Mouse (Mus musculus) thymus, postnatal 36 days (tissue): ENCODE measurements at regions not wholly inside any gene's neighbourhood (a gene's known extent, or its start where the extent isn't known, plus 50 kb on each side); places are given as distances from the start of the nearest gene placed in this dataset.

Experiments used
- DNase-seq, 2 experiments: peaks; one replicate each; pipeline ENCODE4 v3.0.0; 2022; ENCODE audit warnings: mixed read lengths in 2 of 2

GRCm38 (mm10) chr1:88813200-88813599 is 111.2 kb upstream of the Arl4c start:
- DNase-seq, result no peak

GRCm38 (mm10) chr1:88816376-88816945 is 114.4 kb upstream of the Arl4c start:
- no peak for DNase-seq

- DNase-seq, result no peak
Observed at GRCm38 (mm10) chr1:88825215-88825614, 123.2 kb upstream of the Arl4c start.

GRCm38 (mm10) chr1:88838661-88839274 is 136.7 kb upstream of the Arl4c start:
- DNase-seq, result no peak

- no peak for DNase-seq
Observed at GRCm38 (mm10) chr1:88839407-88839976, 137.5 kb upstream of the Arl4c start.

- no peak for DNase-seq
Observed at GRCm38 (mm10) chr1:88839977-88840628, 138.1 kb upstream of the Arl4c start.

- DNase-seq, result no peak
Observed at GRCm38 (mm10) chr1:88840991-88841592, 139.1 kb upstream of the Arl4c start.

- no peak for DNase-seq
Observed at GRCm38 (mm10) chr1:88847333-88848091, 145.5 kb upstream of the Arl4c start.

- DNase-seq, result no peak
Observed at GRCm38 (mm10) chr1:88848246-88848645, 146.2 kb upstream of the Arl4c start.

GRCm38 (mm10) chr1:88849421-88849820 is 147.4 kb upstream of the Arl4c start:
- DNase-seq, result no peak

- DNase-seq, result no peak
Observed at GRCm38 (mm10) chr1:88851931-88852330, 149.9 kb upstream of the Arl4c start.

- DNase-seq, result no peak
Observed at GRCm38 (mm10) chr1:88860871-88861589, 159.0 kb upstream of the Arl4c start.

- DNase-seq, result no peak
Observed at GRCm38 (mm10) chr1:88861590-88861935, 159.5 kb upstream of the Arl4c start.

GRCm38 (mm10) chr1:88865436-88865835 is 163.4 kb upstream of the Arl4c start:
- no peak for DNase-seq

GRCm38 (mm10) chr1:88866571-88866970 is 164.6 kb upstream of the Arl4c start:
- DNase-seq, result no peak

- DNase-seq, result no peak
Observed at GRCm38 (mm10) chr1:88867138-88867537, 165.1 kb upstream of the Arl4c start.

GRCm38 (mm10) chr1:88869885-88870284 is 167.9 kb upstream of the Arl4c start:
- DNase-seq, result no peak

GRCm38 (mm10) chr1:88875356-88875755 is 173.3 kb upstream of the Arl4c start:
- no peak for DNase-seq

GRCm38 (mm10) chr1:88877441-88877840 is 175.4 kb upstream of the Arl4c start:
- no peak for DNase-seq

GRCm38 (mm10) chr1:88878831-88879230 is 176.8 kb upstream of the Arl4c start:
- DNase-seq, result no peak

- DNase-seq, result no peak
Observed at GRCm38 (mm10) chr1:88879367-88879766, 177.3 kb upstream of the Arl4c start.

GRCm38 (mm10) chr1:88891041-88891440 is 179.2 kb upstream of the Sh3bp4 start:
- no peak for DNase-seq
